Mouse (Mus musculus) B cell, adult 2 months (primary cell): Measurements from ENCODE around the gene Ifnab.

Experiments used
- DNase-seq, 2 experiments: peaks; one replicate each; pipeline ENCODE4 v3.0.0; 2022

Ifnab gene

DNA sequence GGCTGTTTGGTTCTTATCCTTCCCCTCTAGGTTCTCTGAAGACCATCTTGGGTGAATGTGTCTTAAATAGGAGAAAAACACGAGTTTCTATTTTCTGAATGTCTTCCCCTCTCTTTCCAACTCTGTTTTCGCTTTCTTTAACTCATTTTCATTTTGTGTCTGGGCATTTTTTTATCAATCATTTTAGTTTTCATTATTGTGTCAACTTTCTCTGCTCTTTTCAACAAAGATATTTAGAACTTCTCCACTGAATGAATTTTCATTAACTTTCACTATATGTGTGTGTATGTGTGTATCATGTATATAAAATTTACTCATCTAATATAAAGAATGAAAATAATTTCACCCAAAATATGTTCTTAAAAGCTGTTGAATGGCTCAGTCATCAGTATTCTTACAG lies at the start of gene Ifnab:
Gene Ifnab (minus strand): TSS at position 101 of the 400 bp plus-strand sequence.
- no peak for DNase-seq

DNA sequence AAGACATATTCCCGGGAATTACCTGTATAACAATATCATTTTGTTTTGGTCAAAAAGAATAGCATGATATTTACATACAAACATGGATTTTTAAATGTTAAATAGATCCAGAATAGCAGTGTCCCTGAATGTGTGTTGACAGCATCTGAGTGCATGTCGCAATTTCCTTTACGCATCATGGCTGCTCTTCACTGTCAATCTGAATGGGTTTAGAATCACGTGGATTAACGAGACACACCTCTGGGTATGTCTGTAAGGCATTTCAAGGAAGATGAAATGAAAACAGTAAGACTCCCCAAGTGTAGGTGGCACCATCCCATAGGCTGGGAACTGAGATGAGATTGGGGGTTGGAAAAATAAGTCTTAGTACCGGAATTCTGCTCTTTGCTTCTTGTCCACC lies 47.9 kb upstream of the Ifnab start:
- DNase-seq = no peak

DNA sequence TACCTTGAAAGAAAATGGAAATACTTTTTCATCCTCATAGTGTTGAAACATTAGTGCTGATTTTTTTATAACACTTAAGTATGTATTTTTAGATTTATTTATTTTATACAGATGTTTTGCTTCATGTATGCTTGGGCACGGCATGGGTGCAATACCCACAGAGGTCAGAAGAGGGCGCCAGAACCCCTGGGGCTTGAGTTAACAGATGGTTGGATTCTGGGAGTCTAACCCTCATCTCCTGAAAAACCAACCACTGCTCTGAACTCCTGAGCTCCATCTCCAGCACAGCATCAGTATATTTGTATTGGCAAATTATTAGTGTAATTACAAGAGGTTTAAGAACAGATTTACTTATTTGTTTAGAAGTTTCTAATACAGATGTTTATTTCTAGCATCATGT lies 47.3 kb upstream of the Ifnab start:
- DNase-seq = peak; percentile 86 to 87

DNA sequence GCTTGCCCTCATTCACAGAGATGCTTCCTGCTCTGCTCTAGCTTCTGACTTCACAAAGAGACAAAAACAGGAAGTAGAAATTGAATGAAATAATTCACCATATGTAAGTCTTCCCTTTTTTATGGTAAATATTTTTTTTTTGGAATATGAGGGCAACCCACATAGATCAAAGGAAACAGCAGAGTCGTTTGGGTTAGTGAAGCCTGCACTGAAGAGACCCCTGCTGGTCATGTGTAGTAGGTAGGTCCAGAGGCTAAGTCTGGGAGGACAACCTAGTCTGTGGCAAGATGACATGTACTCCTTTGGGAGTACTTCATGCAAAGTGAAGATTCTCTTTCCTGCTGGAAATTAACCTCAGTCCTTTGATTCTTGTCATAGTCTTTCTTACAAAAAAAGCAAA lies 36.2 kb upstream of the Ifnab start:
- DNase-seq = peak; percentile 44 to 45

DNA sequence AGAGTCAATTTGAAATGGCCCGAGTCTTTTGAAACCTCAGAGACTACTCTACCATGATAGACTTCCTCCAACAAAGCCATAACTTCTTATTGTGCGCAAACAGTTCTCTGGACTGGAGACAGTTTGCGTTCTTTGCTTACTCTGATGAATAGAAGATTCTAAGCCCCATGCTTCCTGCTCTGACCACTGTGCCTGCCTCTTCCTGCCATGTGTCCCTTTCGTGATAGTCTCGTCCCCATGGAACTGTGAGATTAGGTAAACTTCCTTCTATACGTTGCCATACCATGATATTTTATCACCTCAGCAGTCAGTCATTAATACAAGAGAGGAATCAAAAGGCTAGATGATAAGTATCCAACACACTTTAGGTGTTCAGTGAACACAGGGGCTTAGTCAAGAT lies 35.6 kb upstream of the Ifnab start:
- peak; percentile 4 to 16 for DNase-seq

DNA sequence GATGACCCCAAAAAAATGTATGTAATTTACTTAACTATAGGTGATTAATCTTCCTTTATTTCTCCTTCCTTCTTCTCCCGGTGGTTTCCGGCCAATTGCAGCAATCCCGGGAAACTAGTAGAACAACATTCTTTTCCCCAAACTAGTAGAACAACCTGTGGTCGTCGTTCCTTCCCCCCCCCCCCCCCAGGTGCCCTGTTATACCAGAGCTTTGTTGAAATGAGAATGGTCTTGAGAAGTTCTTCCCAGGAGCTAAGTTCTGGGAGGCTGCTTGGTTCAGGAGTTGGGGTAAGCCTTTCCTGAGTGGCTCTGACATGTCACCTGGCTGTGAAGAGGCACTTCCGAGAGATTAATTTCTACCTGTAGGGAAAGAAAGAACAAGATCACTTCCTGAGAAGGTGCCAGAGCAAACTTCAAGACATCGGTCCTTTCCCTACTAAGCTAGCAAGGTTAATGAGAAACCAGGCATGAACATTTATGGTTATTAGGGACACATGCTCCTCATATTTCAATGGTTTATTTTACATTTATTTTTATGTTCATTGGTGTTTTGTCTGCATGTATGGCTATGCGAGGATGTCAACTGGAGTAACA lies 32.4 kb upstream of the Ifnab start:
- no peak for DNase-seq

DNA sequence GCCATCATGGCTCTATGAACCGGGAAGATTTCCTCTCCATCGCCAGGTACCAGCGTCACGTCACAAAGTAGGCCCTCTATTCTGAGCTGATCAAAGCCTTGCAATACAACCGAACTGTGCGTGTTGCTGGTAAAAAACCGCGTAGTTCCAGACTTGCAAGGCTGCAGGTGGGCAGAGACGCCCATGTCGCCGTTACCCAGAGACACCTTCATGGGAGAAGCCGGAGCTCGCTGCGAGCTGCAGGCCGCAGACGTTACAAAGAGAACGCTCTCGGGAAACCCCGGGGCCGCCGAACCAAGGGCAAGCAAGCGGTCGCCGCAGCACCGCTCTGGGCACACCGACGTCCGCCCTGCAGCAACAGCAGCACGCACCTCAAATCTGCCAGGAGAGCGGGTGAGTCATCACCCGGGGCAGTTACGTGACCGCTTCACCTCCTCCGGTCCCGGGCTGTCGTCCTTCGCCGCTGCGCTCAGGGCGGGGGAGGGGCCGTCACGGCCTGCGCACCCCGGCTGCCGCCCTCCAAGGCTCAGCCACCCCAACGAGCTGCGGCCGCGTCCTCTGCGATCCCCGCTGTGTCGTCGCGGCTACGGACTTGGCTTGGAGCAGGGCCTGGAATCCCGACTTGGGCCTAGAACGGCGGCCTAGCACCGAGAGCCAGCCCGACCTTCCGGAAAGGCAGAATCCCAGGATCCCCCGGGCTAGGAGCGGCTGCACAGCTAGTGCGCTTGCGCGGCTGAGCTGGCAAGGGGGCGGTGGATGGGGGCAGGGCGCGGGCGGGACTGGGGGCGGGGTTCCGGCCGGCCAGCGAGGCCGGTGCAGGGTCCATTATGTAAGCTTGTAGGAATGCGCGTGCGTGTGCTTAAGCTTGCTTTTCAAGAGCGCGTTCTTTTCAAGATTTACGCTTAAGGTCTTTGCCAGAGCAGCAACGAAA lies 30.9 kb upstream of the Ifnab start, which contains the start of the genes Gm26566 and Klhl9:
Gene Gm26566 (plus strand): TSS at position 15 of the 931 bp plus-strand sequence.
Gene Klhl9 (minus strand): TSS at position 675 of the 931 bp plus-strand sequence.
- DNase-seq = peak; percentile 82 to 85

DNA sequence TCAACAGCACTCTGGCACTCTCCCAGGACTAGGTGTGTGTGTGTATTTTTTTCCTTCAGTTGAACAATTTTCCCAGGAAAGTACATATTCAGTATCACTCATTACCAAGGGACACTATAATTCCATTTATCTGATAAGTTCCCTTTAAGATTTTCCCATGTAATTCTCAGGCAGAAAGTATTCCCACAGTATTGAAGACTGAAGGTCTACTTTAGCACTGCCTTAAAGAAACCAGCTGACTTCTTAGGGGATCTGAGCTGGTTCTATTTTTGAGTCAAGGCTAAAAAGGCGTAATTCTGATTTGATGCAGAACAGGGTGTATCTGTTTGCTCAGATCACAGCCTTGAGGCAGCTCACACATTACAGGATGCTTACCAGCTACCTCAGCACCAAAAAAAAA lies 27.6 kb upstream of the Ifnab start:
- no peak for DNase-seq

DNA sequence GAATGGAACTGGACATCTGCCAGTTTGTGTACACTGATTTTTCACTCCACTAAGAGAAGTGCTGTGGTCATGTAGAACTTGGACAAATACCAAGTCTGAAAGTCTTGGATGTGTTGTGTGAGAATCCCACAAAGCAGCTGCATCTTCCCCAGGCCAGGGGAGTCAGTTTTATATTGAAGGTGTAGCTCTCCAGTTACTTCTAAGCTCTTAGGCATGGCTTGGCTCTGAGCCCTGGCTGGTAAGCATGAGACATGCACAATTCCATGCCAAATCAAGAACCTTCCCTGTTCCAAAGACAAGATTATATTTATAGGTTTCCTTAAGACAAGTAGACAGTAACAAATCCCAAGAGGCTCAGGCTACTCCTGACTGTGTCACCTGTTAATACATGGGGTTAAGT lies 23.9 kb upstream of the Ifnab start:
- no peak for DNase-seq

DNA sequence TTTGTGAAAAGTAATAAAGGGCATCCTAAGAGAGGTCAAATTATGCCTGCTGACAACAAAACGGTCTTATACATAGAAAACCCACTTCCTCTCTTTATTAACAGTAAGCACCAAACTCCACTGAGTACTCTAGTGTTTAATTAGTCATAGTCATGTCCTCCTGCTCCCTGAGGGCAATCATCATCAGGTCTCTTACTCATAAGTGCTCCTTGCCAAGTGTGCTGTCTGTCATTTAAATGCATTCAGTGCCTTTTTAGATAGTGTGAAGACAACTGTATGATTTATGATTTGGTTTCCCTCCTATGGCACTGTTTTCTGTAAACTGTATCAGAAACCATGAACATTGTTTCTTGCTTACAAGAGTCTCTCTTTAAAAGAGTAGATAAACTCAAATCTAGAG lies 23.1 kb upstream of the Ifnab start:
- DNase-seq = no peak

DNA sequence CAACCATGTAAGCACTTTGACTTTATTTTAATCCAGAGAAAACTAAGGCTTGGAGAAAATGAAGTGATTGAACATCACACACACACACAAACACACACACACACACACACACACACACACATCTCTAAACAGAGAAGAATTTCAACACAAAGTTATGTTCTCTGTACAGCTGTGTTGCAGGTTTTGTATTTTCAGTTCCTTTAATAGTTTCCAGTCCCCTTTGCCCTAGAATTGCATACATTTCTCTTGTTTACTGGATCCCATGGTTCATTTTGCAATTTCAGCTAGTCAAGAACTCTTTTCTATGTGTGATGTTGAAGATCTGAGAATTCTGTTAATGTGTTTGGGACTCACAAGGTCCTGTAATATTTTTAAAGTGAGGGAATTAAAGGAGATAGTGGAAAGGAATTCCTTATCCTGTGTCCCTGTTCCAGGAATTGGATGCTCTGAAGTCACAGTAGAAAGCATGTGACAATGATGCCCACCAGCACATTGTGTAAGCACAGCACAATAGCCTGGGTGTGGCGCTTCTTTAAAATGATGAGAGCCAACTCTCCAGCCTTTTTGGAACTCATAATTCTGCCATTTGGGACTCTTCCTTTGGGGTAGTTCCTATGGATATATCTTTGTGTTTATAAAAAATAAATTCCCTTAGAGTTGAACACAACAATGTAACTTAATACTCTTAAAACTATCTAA lies 16.1 kb upstream of the Ifnab start:
- no peak for DNase-seq

DNA sequence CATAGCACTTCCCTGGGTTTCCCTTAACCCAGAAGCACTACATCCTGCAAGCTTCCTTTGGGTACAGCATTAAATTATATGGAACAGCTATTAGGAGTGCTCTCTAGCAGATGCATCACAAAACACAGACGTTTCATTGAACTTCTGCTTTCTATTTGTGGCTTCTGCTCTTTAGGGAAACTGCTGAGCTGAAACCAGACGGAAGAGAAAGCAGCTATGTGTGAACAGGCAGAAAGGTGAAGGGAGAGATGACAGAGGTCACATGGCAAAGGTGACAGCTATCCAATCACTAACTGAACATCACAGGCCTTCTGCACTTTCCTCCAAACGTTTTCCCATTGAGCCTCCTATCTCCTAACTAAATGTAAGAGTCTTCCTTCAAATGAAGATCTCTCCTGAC lies 14.8 kb upstream of the Ifnab start:
- peak; percentile 49 to 52 for DNase-seq

DNA sequence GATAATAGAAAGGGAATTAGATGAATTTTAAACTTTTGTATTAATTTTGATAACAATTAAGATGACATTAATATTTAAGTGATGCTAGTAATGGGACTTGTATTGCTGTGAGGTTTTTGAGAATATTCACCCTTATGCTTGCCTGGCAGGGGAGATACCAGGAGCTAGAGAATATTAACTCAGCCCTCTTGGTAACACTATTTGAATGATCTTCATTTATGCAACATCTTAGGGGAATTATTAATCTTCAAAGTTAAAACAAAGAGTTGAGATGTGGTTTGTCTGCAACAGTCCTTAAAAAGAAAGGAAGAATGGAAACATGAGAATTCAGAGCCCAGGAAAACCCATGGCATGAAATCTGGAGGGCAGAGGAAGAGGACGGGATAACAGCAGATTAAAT lies 8.1 kb upstream of the Ifnab start:
- DNase-seq = no peak

DNA sequence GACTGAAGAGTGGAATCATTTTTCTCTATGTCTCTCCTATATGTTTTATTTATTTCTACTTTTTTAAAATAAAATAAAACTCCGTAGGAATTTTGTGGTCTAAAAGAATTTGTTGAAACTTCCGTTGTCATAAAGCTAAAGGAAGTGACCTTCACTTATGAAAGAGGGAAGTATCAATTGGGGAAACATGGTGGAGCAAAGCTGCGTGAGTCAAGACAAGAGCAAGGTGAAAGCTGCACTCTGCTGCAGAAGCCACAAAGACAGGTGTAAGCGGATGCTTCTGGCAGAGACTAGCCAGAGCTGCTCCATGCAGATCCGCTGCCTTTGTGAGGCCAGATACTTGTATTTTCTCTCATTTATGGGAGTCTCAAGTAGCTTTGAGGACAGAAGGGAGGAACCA lies 7.6 kb upstream of the Ifnab start:
- no peak for DNase-seq

DNA sequence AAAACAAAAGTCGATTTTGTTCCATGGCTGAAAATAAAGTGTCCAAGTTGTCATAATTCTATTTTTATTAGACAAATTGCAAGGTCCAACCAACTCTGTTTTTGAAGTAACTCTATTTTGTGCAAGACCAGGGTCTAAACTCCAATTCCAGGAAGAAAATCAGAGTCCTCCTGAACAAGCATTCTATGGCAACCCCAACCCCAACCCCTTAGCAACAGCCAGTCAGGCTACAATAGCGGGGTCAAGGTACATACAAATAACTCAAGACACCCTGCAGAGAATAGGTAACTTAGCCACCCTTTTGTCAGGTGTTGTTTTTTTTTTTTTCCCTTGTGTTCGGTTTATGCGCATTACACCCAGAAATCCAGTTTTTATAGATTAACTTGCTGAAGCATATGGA lies 6.6 kb upstream of the Ifnab start:
- DNase-seq = no peak

DNA sequence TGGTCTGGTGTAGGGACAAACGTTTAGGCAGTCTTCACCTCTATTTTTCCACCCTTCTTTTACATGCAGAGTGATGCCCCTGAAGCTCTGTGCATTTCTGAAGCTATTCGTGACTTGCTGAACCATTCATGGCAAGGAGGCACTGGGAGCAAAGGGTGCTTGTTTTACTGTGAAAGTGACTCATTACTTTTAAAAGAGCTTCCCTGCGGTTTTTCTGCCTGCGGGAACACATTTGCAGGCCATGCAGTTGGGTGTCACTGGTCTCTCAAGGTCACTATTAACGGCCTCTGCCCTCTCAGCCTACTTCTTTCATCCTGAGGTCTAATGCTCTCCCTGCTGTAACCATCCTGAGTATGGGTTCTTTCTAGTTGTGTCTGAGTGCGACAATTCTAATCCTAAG lies 5.9 kb upstream of the Ifnab start:
- no peak for DNase-seq

DNA sequence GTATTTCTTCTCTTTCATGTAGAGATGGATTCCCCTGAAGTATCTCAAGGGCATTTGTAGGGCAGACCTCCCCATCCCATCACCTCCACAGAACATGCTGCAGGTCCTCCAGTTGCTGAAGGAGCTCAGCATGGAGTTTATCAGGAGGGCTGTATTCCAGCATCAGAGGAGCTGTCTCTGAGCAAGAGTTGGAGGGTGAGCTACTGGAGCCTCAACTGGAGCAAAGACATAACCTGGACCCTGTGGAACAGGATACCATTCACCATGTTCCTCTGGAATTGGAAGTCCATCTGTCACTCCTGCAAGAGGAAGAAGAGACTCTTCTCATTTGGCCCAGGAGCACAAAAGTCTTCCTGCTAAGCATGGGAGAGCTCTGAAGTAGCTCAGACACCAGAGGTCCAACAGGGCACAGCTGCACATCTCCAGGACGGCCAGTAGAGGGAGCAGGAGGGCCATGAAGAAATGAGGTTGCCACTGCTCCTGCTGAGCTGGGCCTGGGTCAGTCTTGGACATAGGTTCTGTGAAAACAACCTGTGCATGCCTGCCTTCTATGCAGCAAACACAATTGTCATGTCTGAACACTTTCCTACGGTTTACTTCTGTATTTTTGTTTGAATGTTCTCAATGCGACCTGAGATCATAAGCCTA lies 5.2 kb upstream of the Ifnab start:
- DNase-seq = peak; percentile 83 to 84

DNA sequence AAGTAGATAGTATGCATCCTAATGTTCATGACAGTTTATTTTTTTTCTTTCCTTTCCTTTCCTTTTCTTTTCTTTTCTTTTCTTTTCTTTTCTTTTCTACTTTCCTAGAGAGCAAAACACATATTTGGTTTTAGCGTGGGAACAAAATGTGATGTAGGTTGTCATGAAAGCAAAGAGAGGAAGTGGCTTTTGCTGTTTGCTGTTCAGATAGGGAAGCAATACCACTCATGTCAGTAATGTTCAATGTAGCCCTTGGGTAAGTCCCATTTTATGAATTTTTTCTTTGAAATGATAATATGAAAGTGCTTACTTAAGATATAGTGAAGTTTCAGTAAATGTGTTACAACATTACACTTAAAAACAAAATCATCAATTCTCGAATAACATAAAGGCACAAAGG lies 2.2 kb upstream of the Ifnab start:
- DNase-seq = no peak

DNA sequence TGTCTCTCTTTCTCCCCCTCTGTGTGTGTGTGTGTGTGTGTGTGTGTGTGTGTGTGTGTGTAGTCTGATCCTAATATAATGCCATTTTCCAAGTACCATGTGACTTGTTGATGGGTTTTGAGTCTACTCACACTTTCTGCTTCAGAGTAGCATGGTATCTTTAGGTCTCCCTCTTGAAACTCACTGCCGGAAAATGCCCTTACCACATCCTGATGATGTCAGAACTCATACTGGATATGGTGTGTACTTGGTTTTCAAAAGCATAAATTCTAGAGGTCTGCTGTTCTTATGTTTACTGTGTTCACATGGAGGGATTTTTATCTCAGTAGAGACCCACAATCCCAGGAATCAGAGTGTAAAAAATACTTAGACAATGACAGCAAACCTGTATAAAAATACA lies 1.4 kb upstream of the Ifnab start:
- no peak for DNase-seq

DNA sequence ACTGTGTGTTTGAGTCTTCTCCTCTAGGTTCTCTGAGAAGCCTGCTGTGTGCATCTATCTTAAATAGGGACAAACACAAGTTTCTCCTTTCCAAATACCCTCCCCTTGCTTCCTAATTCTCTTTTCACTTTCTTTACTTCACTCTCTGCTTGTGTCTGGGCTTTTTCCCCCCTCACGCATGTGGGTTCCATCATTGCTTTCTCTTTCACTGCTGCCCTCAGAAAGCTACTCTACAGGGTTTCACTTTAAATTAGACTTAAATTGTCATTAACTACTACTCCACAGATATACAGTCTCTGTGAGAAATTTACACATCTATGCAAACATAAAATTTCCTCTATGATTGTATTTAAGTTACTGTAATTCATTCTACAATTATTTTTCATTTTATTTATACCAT lies 7.3 kb downstream of the Ifnab start, which contains the start of gene Ifna2:
Gene Ifna2 (minus strand): TSS at position 101 of the 400 bp plus-strand sequence.
- DNase-seq = no peak

DNA sequence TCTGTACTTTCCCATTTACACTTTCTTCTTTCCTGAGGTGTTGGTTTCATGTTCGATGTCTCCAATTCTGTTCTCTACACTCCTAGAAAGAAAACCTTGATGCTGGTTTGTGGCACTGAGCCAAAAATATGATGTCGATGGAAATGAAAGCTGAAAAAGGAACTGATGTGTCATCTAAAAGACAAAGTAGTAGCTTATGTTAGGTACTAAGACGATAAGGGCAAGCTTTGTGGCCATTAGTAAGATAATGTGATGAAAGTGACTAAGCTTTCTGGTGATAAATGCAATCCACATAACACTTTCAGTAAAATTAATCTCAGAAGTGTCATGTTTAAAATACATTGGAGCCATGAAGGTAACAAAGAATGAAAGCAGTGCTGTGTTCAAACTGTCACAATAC lies 9.8 kb downstream of the Ifnab start:
- DNase-seq = no peak

DNA sequence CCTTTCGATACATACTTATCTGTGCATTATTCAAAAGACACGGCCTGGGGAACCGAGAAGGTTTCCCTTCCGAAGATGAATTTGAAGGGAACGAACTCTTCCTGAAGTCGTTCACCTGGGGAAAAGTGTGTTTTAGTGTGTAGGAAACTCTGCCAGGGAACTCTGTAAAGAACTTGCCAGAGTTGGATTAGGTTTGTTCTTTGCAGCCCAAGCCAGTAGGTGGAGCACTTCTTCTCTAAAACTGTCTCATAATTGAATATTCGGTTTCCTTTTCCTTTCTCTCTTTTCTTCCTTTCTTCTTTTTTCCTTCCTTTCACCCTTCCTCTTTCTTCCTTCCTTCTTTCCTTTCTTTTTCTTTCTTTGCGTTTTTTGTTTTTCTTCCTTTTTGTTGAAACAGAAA lies 10.8 kb downstream of the Ifnab start:
- DNase-seq = peak; percentile 34 to 47

DNA sequence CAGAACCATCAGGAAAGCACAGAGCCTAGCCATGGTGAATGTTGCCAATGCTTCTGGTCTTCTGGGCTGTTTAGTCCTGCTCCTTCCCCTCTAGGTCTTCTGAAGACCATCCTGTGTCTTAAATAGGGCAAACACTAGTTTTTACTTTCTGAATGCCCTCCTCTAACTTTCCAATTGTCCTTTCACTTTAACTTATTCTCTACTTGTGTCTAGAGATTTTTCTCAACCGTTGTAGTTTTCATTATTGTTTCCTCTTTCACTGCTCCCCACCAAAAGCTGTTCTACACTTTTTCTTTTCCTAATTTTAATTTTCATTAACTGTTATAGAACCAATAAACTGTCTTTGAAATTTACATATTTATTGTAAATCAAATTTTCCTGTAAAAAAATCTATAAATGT lies 14.3 kb downstream of the Ifnab start, which contains the start of gene Ifna16:
Gene Ifna16 (minus strand): TSS at position 101 of the 400 bp plus-strand sequence.
- no peak for DNase-seq
